Mouse (Mus musculus): ENCODE results near the gene Ffar4. TPM values are rescaled to one million over a fixed set of nuclear protein-coding genes. Genes with fewer than 3 reads are reported as not detected.

Gene Ffar4
- under 1 TPM in 1 of 2 experiments, not detected in 1; 0.80 TPM for total RNA-seq (2021)
- long read RNA-seq, experiment 1 = 0 reads
- long read RNA-seq, experiment 2, partial matches to known transcripts = 0 of 1 reads
- long read RNA-seq, experiment 2, other reads (novel, unspliced or antisense) = 0 of 1 reads

GRCm38 (mm10) chr19:38096858-38097758 is at the start of gene Ffar4:
Ffar4 (plus strand) TSS chr19:38097071.
- peak in 1 of 2 experiments; percentile 16 for DNase-seq

- no peak for DNase-seq
These were observed 47.2 kb upstream of the Ffar4 start for GRCm38 (mm10) chr19:38049686-38050085.

GRCm38 (mm10) chr19:38053227-38054041 is 43.4 kb upstream of the Ffar4 start:
- DNase-seq = peak in 1 of 2 experiments; percentile 32

- DNase-seq = peak; percentile 85 to 89
These were observed 42.6 kb upstream of the Ffar4 start for GRCm38 (mm10) chr19:38054149-38054719.

GRCm38 (mm10) chr19:38054720-38055192 is 42.1 kb upstream of the Ffar4 start, which contains the start of gene Cep55:
Cep55 (plus strand) TSS chr19:38055011.
- DNase-seq = peak; percentile 97

GRCm38 (mm10) chr19:38055798-38056197 is 41.1 kb upstream of the Ffar4 start:
- no peak for DNase-seq

- no peak for DNase-seq
These were observed 40.6 kb upstream of the Ffar4 start for GRCm38 (mm10) chr19:38056276-38056675.

GRCm38 (mm10) chr19:38056931-38057330 is 39.9 kb upstream of the Ffar4 start:
- no peak for DNase-seq

- no peak for DNase-seq
These were observed 33.7 kb upstream of the Ffar4 start for GRCm38 (mm10) chr19:38063201-38063600.

- no peak for DNase-seq
These were observed 32.8 kb upstream of the Ffar4 start for GRCm38 (mm10) chr19:38064051-38064450.

GRCm38 (mm10) chr19:38073226-38073625 is 23.6 kb upstream of the Ffar4 start:
- DNase-seq = no peak

- DNase-seq = no peak
These were observed 21.8 kb upstream of the Ffar4 start for GRCm38 (mm10) chr19:38075051-38075450.

- no peak for DNase-seq
These were observed 20.6 kb upstream of the Ffar4 start for GRCm38 (mm10) chr19:38076251-38076650.

- no peak for DNase-seq
These were observed 18.9 kb upstream of the Ffar4 start for GRCm38 (mm10) chr19:38077851-38078540.

GRCm38 (mm10) chr19:38081361-38081760 is 15.5 kb upstream of the Ffar4 start:
- no peak for DNase-seq

- no peak for DNase-seq
These were observed 13.8 kb upstream of the Ffar4 start for GRCm38 (mm10) chr19:38082931-38083525.

GRCm38 (mm10) chr19:38085841-38086240 is 11.0 kb upstream of the Ffar4 start:
- DNase-seq = no peak

- peak; percentile 47 to 60 for DNase-seq
These were observed 9.8 kb upstream of the Ffar4 start for GRCm38 (mm10) chr19:38086948-38087551.

- no peak for DNase-seq
These were observed 7.5 kb upstream of the Ffar4 start for GRCm38 (mm10) chr19:38089358-38089757.

GRCm38 (mm10) chr19:38091512-38091985 is 5.3 kb upstream of the Ffar4 start:
- no peak for DNase-seq

Measured in heart, adult 18-20 months (tissue).